Mouse (Mus musculus) inflammation-experienced regulatory T-cells (primary cell): ENCODE data around the gene Tmem255b. TPM values are rescaled to one million over a fixed set of nuclear protein-coding genes. Genes with fewer than 3 reads are reported as not detected.

Experiments
- polyA plus RNA-seq, 2 experiments: library from polyadenylated mRNA; unstranded; fragments of 100-300 nt; shearing (Covaris generic); gene quantifications; one replicate each; pipeline ENCODE4 v1.2.1; 2017

The Tmem255b gene
- polyA plus RNA-seq = 1 to 10 TPM in 1 of 2 experiments, not detected in 1; 2.1 TPM

GRCm38 (mm10) chr8:13434889-13435288 lies at the start of gene Tmem255b:
TSS of gene Tmem255b (plus strand) at chr8:13435189.

DNA sequence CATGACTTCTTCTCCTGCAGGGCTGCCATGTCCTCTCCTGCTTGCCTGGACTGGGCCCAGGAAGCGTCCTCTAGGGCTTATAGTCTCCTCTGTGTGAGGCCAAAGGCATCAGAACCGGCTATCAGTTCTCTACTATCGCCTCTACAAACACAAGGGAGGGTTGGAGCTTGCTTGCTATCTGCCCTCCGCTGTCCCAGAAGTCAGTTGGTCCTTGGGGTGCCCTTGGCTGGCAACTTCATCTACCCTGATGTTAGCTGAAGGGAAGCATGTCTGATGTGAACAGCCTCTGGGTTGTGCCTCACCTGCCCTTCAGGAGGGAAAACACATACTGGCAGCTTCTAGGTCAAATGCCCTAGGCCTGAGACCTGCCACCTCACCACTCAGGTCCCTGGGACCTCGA lies 38.3 kb upstream of the Tmem255b start, which contains the start of gene Atp4b:
Atp4b (minus strand) TSS at position 101 of the 400 bp plus-strand sequence.

GRCm38 (mm10) chr8:13404666-13405131 lies 30.3 kb upstream of the Tmem255b start, which contains the start of gene Grk1:
TSS of gene Grk1 (plus strand) at chr8:13405081.

DNA sequence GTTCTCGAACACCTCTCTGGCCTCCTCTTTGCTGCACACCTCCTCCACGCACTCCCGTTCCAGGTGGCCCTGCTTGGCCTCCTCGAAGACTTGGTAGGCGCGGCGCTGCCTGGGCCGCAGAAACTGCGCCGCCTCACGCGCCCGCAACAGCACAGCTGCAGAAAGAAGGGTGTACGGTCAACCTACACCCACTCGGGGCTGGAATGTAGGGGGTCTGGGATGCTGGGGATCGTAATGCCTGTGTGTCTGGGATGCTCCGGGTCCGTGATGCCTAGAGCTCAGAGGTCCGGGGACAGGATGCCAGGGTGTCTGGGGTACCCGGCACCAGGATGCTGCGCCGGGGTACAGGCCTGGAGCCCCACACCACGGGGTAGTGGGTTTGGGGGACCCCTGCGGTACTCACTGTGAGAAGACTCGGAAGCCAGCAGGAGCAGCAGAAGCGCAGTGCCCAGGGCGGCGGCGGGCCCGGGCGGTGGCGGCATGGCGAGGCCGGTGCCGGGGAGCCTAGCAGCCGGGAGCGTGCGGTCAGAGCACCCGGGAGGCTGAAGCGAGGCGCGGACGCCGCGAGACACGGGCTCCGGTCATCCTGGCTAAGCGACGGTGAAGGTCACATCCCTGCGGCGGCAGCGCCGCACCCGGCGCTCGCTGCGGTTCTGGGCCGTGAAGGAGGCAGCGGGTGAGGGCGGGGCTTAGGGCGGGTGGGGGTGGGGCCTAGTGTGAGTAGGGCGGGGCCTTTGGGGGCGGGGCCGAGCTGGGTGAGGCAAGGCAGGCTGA lies 59.1 kb downstream of the Tmem255b start, which contains the start of gene Gas6:
Gas6 (minus strand) TSS at position 633 of the 774 bp plus-strand sequence.

Other genes with a start within 250 kb of the Tmem255b start
- gene Grtp1, start 234.6 kb upstream of the Tmem255b start, polyA plus RNA-seq = 1 to 10 TPM; 2.0 to 4.3 TPM
- 1 to 10 TPM in 1 of 2 experiments, under 1 TPM in 1; 0.46 to 2.0 TPM for gene Adprhl1, start 181.0 kb upstream of the Tmem255b start, polyA plus RNA-seq
- 10 to 100 TPM; 32.2 to 36.3 TPM for gene Dcun1d2, start 147.1 kb upstream of the Tmem255b start, polyA plus RNA-seq
- 10 to 100 TPM; 29.6 to 38.1 TPM for gene Tmco3, start 147.0 kb upstream of the Tmem255b start, polyA plus RNA-seq
- gene Tfdp1, start 96.4 kb upstream of the Tmem255b start, polyA plus RNA-seq = 10 to 100 TPM; 61.5 to 63.5 TPM
- under 1 TPM in 1 of 2 experiments, not detected in 1; 0.28 TPM for gene Atp4b, start 38.4 kb upstream of the Tmem255b start, polyA plus RNA-seq
- gene Grk1, start 30.1 kb upstream of the Tmem255b start, polyA plus RNA-seq = under 1 TPM in 1 of 2 experiments, not detected in 1; 0.42 TPM
- gene Gas6, start 59.3 kb downstream of the Tmem255b start, polyA plus RNA-seq = 1 to 10 TPM in 1 of 2 experiments, under 1 TPM in 1; 0.52 to 1.1 TPM
- under 1 TPM; 0.31 to 0.43 TPM for gene 1700029H14Rik, start 127.3 kb downstream of the Tmem255b start, polyA plus RNA-seq
- 100 to 1,000 TPM; 155 to 280 TPM for gene Rasa3, start 242.4 kb downstream of the Tmem255b start, polyA plus RNA-seq